ENCODE assay signal across 21 mouse cellular contexts in the genomic region with DNA sequence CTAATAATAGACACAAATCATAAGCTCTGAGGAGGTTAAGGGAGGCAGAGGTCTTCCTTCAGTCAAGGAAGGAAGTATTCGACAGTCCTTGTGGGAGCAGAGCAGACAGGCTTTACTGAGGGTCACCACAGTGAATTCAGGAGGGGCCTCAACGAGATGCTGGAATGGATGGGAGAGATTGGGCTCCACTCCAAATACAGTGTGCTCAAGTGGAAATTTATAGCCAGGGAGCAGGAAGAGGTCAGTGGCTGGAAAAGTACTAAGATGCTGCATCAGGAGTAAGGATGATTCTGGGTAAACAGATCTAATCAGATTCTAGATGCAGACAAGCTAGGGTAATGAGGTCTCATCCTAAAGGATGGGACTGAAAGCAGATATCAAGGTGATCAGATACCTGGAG. TPM values are rescaled to one million over a fixed set of nuclear protein-coding genes. Genes with fewer than 3 reads are reported as not detected.
DNase-seq lines count a peak whose midpoint lies in the region; ATAC-seq and TF ChIP-seq lines count a peak whose summit lies in the region.
"Had no signal": no experiment of that assay in that cellular context is flagged by ENCODE, and none has a peak within 500 bp of the region (broad histone marks: within the 10 kb centered on the region; RNA-seq: fewer than 3 reads in every experiment).

No protein-coding gene starts in this region.

- 90% methylated on average over 2 of the region's 2 CpGs for WGBS in midbrain, embryonic 11.5 days
- WGBS in midbrain, embryonic 15.5 days, result 57% methylated on average over 2 of the region's 2 CpGs
- 7% methylated on average over 2 of the region's 2 CpGs for WGBS in kidney, postnatal 0 days

- no peaks in the 10 kb centered on the region for H3K9me3 ChIP-seq in midbrain, embryonic 11.5 days (ENCODE audit: control insufficient read depth, low read length)
- H3K9me3 ChIP-seq in midbrain, embryonic 15.5 days, result no peaks in the 10 kb centered on the region
- H3K9me3 ChIP-seq in kidney, postnatal 0 days (replicated peaks; ENCODE audit: low read length), result no peaks in the 10 kb centered on the region
- H3K9me3 ChIP-seq: neural tube, embryonic 12.5 days had no signal

- peak; percentile 22 to 62 for DNase-seq in adrenal gland, adult (ENCODE audit: inconsistent age in 2 of 2, low spot score in 1 of 2)
- no peak for DNase-seq in adrenal gland, postnatal 4 days (ENCODE audit: low spot score in 2 of 2)
- DNase-seq in midbrain, embryonic 11.5 days (ENCODE audit: low spot score, missing footprints), result peak; percentile 57
- DNase-seq in kidney, postnatal 0 days (ENCODE audit: low spot score), result peak; percentile 88
- DNase-seq in testis, postnatal 14 days (ENCODE audit: low spot score), result no peak
- no peak for DNase-seq in natural killer cell, adult 2 months (ENCODE audit: low spot score in 2 of 2)
- DNase-seq in lung, postnatal 25 days (ENCODE audit: low spot score), result no peak
- DNase-seq: cerebellum, adult 9-11 months; embryo, embryonic 11 days; heart, postnatal 14 days; liver; lung, adult 18-20 months; thymus, adult 2 months had no signal

- no peak for ATAC-seq in midbrain, embryonic 11.5 days (ENCODE audit: low FRiP score)
- no peak for ATAC-seq in midbrain, embryonic 15.5 days (replicated peaks)
- ATAC-seq in kidney, postnatal 0 days (replicated peaks; ENCODE audit: low FRiP score, low read depth), result peak; percentile 59
- ATAC-seq: activated CD4-positive, CD25-positive, alpha-beta regulatory T cell, adult 4 months; intestine, postnatal 0 days had no signal

- no peak overlapping the region for H3K9ac ChIP-seq in midbrain, embryonic 11.5 days (ENCODE audit: low read length)
- H3K9ac ChIP-seq in midbrain, embryonic 15.5 days, result no peak overlapping the region
- no peak overlapping the region for H3K9ac ChIP-seq in kidney, postnatal 0 days (ENCODE audit: low read depth, low read length)
- H3K9ac ChIP-seq: hindbrain, embryonic 14.5 days; neural tube, embryonic 12.5 days had no signal

- no peak overlapping the region for H3K27ac ChIP-seq in midbrain, embryonic 11.5 days (ENCODE audit: low read depth, low read length)
- H3K27ac ChIP-seq in midbrain, embryonic 15.5 days, result no peak overlapping the region
- H3K27ac ChIP-seq in kidney, postnatal 0 days, result peak overlapping the region; percentile 70
- H3K27ac ChIP-seq: hindbrain, embryonic 14.5 days; neural tube, embryonic 12.5 days had no signal

- no peak for TF ChIP-seq CTCF in kidney, postnatal 0 days (IDR thresholded peaks at IDR 0.05; ENCODE audit: low read depth)

- H3K4me2 ChIP-seq in midbrain, embryonic 11.5 days, result no peak overlapping the region
- H3K4me2 ChIP-seq in midbrain, embryonic 15.5 days, result no peak overlapping the region
- no peak overlapping the region for H3K4me2 ChIP-seq in kidney, postnatal 0 days (ENCODE audit: low read length)
- H3K4me2 ChIP-seq: hindbrain, embryonic 14.5 days; neural tube, embryonic 12.5 days had no signal

- no peak overlapping the region for H3K4me3 ChIP-seq in midbrain, embryonic 11.5 days (ENCODE audit: low read depth, low read length)
- H3K4me3 ChIP-seq in midbrain, embryonic 15.5 days, result no peak overlapping the region
- H3K4me3 ChIP-seq in kidney, postnatal 0 days (replicated peaks; ENCODE audit: low read depth, low read length), result no peak overlapping the region
- H3K4me3 ChIP-seq: neural tube, embryonic 12.5 days had no signal

- H3K4me1 ChIP-seq in midbrain, embryonic 11.5 days (ENCODE audit: control insufficient read depth, insufficient read depth, low read length), result no peaks in the 10 kb centered on the region
- H3K4me1 ChIP-seq in midbrain, embryonic 15.5 days, result no peaks in the 10 kb centered on the region
- 0 out of 2 replicates have a peak, but pooled peaks cover 7% of the 10 kb centered on the region for H3K4me1 ChIP-seq in kidney, postnatal 0 days (replicated peaks; ENCODE audit: insufficient read depth, low read length)
- H3K4me1 ChIP-seq: neural tube, embryonic 12.5 days had no signal

- H3K27me3 ChIP-seq in midbrain, embryonic 11.5 days (ENCODE audit: control insufficient read depth, insufficient read depth, low read length), result no peaks in the 10 kb centered on the region
- H3K27me3 ChIP-seq in midbrain, embryonic 15.5 days (replicated peaks), result no peaks in the 10 kb centered on the region
- H3K27me3 ChIP-seq in kidney, postnatal 0 days (ENCODE audit: insufficient read depth, low read length), result no peaks in the 10 kb centered on the region
- H3K27me3 ChIP-seq: neural tube, embryonic 12.5 days had no signal

- H3K36me3 ChIP-seq in midbrain, embryonic 11.5 days (ENCODE audit: control insufficient read depth, insufficient read depth, low read length), result no peaks in the 10 kb centered on the region
- H3K36me3 ChIP-seq in midbrain, embryonic 15.5 days (replicated peaks), result no peaks in the 10 kb centered on the region
- no peaks in the 10 kb centered on the region for H3K36me3 ChIP-seq in kidney, postnatal 0 days (ENCODE audit: insufficient read depth, low read length)
- H3K36me3 ChIP-seq: neural tube, embryonic 12.5 days had no signal

RNA-seq across cellular contexts. Expression of a gene that starts 44.6 kb away (rescaled TPM):
- not detected for total RNA-seq in adrenal gland, postnatal 4 days (2021)
- polyA plus RNA-seq in midbrain, embryonic 11.5 days (2014; fragmentation: Nextera tagmentation; extraction: Ambion mirVana), result not detected in 2 replicates
- not detected in 2 replicates for polyA plus RNA-seq in midbrain, embryonic 15.5 days (2015; fragmentation: Nextera tagmentation; extraction: Ambion mirVana)
- not detected in 2 replicates for polyA plus RNA-seq in kidney, postnatal 0 days (2015; fragmentation: Nextera tagmentation; extraction: Ambion mirVana)
- total RNA-seq: granulocyte monocyte progenitor cell, adult 5-6 weeks; heart, postnatal 14 days; midbrain, postnatal 0 days had no signal
- polyA plus RNA-seq: activated CD4-positive, CD25-positive, alpha-beta regulatory T cell, adult 4 months; forebrain, embryonic 14.5 days; hindbrain, embryonic 14.5 days; intestine, postnatal 0 days; midbrain, postnatal 0 days; neural tube, embryonic 12.5 days; thymus, adult 2 months had no signal

Comparison
In these comparisons a context has a peak if more than half of its experiments do, and no peak if none do; other contexts are left out.
1. DNase-seq: peak in adrenal gland, adult (2 of 2), midbrain, embryonic 11.5 days (single experiment) and kidney, postnatal 0 days (single experiment); none in adrenal gland, postnatal 4 days (0 of 2), testis, postnatal 14 days (single experiment), natural killer cell, adult 2 months (0 of 2) and lung, postnatal 25 days (single experiment).